Mouse (Mus musculus) liver, embryonic 13.5 days (tissue): ENCODE measurements at regions not wholly inside any gene's neighbourhood (a gene's known extent, or its start where the extent isn't known, plus 50 kb on each side); places are given as distances from the start of the nearest gene placed in this dataset.
"Not testable (repeated sequence)": the region's sequence is repeated elsewhere in the genome, so short reads cannot be mapped to it uniquely, and the experiment has no call there.

Experiments used
- ATAC-seq: fragments of 200-750 bp; cut with Nextera tagmentation; 2 replicates; pipeline ENCODE4 v1.8.0; 2017; ENCODE audit warnings: low read depth, mild to moderate bottlenecking, moderate number of reproducible peaks, moderate library complexity
- DNase-seq: peaks from one replicate; pipeline ENCODE4 v3.0.0; 2022
- H3K27ac ChIP-seq: fragments of 300-500 bp; sonication (generic); 2 replicates; pipeline ENCODE4 v1.5.1; 2015; ENCODE audit warnings: moderate library complexity, mild to moderate bottlenecking, inconsistent platforms
- H3K27me3 ChIP-seq: fragments of 300-500 bp; sonication (generic); 2 replicates; pipeline ENCODE4 v1.6.1; 2015; ENCODE audit warnings: mild to moderate bottlenecking, inconsistent platforms
- H3K36me3 ChIP-seq: fragments of 300-500 bp; sonication (generic); 2 replicates; pipeline ENCODE4 v1.6.1; 2015; ENCODE audit warnings: mild to moderate bottlenecking, inconsistent platforms
- H3K4me1 ChIP-seq: fragments of 300-500 bp; sonication (generic); replicated peaks from 2 replicates; pipeline ENCODE4 v1.6.1; 2015; ENCODE audit warnings: inconsistent platforms
- H3K4me2 ChIP-seq: fragments of 300-500 bp; sonication (generic); 2 replicates; pipeline ENCODE4 v1.6.1; 2015; ENCODE audit warnings: inconsistent platforms, mild to moderate bottlenecking, moderate library complexity
- H3K4me3 ChIP-seq: fragments of 300-500 bp; sonication (generic); replicated peaks from 2 replicates; pipeline ENCODE4 v1.5.1; 2015; ENCODE audit warnings: mild to moderate bottlenecking, inconsistent platforms
- H3K9ac ChIP-seq: fragments of 300-500 bp; sonication (generic); 2 replicates; pipeline ENCODE4 v1.6.1; 2015; ENCODE audit warnings: mild to moderate bottlenecking, inconsistent platforms
- H3K9me3 ChIP-seq: fragments of 300-500 bp; sonication (generic); replicated peaks from 2 replicates; pipeline ENCODE4 v1.6.1; 2016; ENCODE audit warnings: inconsistent platforms
- WGBS: fragments of 180-500 bp; shearing (Covaris S2); methylation state at CpG from one replicate; pipeline ENCODE4 v1.1.7; 2015; ENCODE audit not compliant: insufficient replicate concordance; 5-methylcytosine and 5-hydroxymethylcytosine counted together

GRCm38 (mm10) chr8:71802226-71802625, 76.7 kb upstream of the Fcho1 start:
- ATAC-seq: peak; percentile 36; the same call in 1 of the 2 replicates
- H3K27ac ChIP-seq, H3K4me2 ChIP-seq, H3K4me3 ChIP-seq, DNase-seq, H3K36me3 ChIP-seq, H3K9ac ChIP-seq, H3K4me1 ChIP-seq, H3K27me3 ChIP-seq, H3K9me3 ChIP-seq: not testable (repeated sequence)
- WGBS: 46% methylated on average over 2 of the region's 2 CpGs

- not testable (repeated sequence) for H3K27ac ChIP-seq, H3K4me2 ChIP-seq, H3K9me3 ChIP-seq, H3K36me3 ChIP-seq, ATAC-seq, H3K4me3 ChIP-seq, DNase-seq, H3K9ac ChIP-seq, H3K4me1 ChIP-seq, H3K27me3 ChIP-seq
- 3% methylated on average over 4 of the region's 9 CpGs for WGBS
These were observed 63.5 kb upstream of the Fcho1 start for GRCm38 (mm10) chr8:71789031-71789460.

- not testable (repeated sequence) for H3K27me3 ChIP-seq, H3K9me3 ChIP-seq, H3K27ac ChIP-seq, ATAC-seq, H3K4me3 ChIP-seq, H3K4me1 ChIP-seq, H3K9ac ChIP-seq, H3K36me3 ChIP-seq, H3K4me2 ChIP-seq, DNase-seq
- 83% methylated on average over 9 of the region's 10 CpGs for WGBS
These were observed 55.1 kb upstream of the Fcho1 start for GRCm38 (mm10) chr8:71780624-71781023.

- 74% methylated on average over 3 of the region's 4 CpGs for WGBS
- H3K4me2 ChIP-seq, ATAC-seq, H3K9me3 ChIP-seq, DNase-seq, H3K27me3 ChIP-seq, H3K36me3 ChIP-seq, H3K27ac ChIP-seq, H3K4me3 ChIP-seq, H3K9ac ChIP-seq, H3K4me1 ChIP-seq: not testable (repeated sequence)
These were observed 54.3 kb upstream of the Fcho1 start for GRCm38 (mm10) chr8:71779824-71780223.

GRCm38 (mm10) chr8:71779380-71779779, 53.9 kb upstream of the Fcho1 start:
- not testable (repeated sequence) for H3K9me3 ChIP-seq, ATAC-seq, H3K4me3 ChIP-seq, H3K4me1 ChIP-seq, H3K36me3 ChIP-seq, H3K4me2 ChIP-seq, H3K9ac ChIP-seq, H3K27ac ChIP-seq, H3K27me3 ChIP-seq, DNase-seq
- WGBS: 76% methylated on average over 5 of the region's 5 CpGs

GRCm38 (mm10) chr8:71778916-71779315, 53.4 kb upstream of the Fcho1 start:
- 74% methylated on average over 10 of the region's 10 CpGs for WGBS
- H3K27me3 ChIP-seq: no peaks in the 10 kb centered on the region
- no peak overlapping the region for H3K4me3 ChIP-seq
- no peak for ATAC-seq
- no peak for DNase-seq
- H3K4me1 ChIP-seq: no peaks in the 10 kb centered on the region
- H3K36me3 ChIP-seq: no peaks in the 10 kb centered on the region
- H3K4me2 ChIP-seq: no peak overlapping the region
- no peak overlapping the region for H3K27ac ChIP-seq
- no peak overlapping the region for H3K9ac ChIP-seq
- H3K9me3 ChIP-seq: no peaks in the 10 kb centered on the region
